Mouse (Mus musculus) lung, embryonic 16.5 days (tissue): ENCODE results near the gene Flot1. TPM values are rescaled to one million over a fixed set of nuclear protein-coding genes. Genes with fewer than 3 reads are reported as not detected.

Experiments
- ATAC-seq: fragments of 200-750 bp; cut with Nextera tagmentation; 2 replicates; pipeline ENCODE4 v1.8.0; 2017; ENCODE audit warnings: low read depth, mild to moderate bottlenecking, moderate library complexity
- H3K27ac ChIP-seq: fragments of 300-500 bp; sonication (generic); 2 replicates; pipeline ENCODE4 v1.5.1; 2014; ENCODE audit warnings: mild to moderate bottlenecking, control low read depth, low read length
- H3K27me3 ChIP-seq: fragments of 300-500 bp; sonication (generic); 2 replicates; pipeline ENCODE4 v1.6.1; 2014; ENCODE audit warnings: low read depth, low read length, mixed read lengths; ENCODE audit not compliant: control insufficient read depth, insufficient read depth
- H3K36me3 ChIP-seq: fragments of 300-500 bp; sonication (generic); 2 replicates; pipeline ENCODE4 v1.6.1; 2014; ENCODE audit warnings: low read length; ENCODE audit not compliant: control insufficient read depth, insufficient read depth
- H3K4me1 ChIP-seq: fragments of 300-500 bp; sonication (generic); replicated peaks from 2 replicates; pipeline ENCODE4 v1.6.1; 2014; ENCODE audit warnings: low read length, mixed read lengths; ENCODE audit not compliant: control insufficient read depth, insufficient read depth
- H3K4me2 ChIP-seq: fragments of 300-500 bp; sonication (generic); 2 replicates; pipeline ENCODE4 v1.6.1; 2014; ENCODE audit warnings: low read depth, low read length, control low read depth
- H3K4me3 ChIP-seq: fragments of 300-500 bp; sonication (generic); 2 replicates; pipeline ENCODE4 v1.5.1; 2014; ENCODE audit warnings: mild to moderate bottlenecking, low read length, control low read depth
- H3K9ac ChIP-seq: fragments of 300-500 bp; sonication (generic); 2 replicates; pipeline ENCODE4 v1.6.1; 2014; ENCODE audit warnings: low read length, control low read depth
- H3K9me3 ChIP-seq: fragments of 300-500 bp; sonication (generic); 2 replicates; pipeline ENCODE4 v1.6.1; 2016; ENCODE audit warnings: low read length; ENCODE audit not compliant: control insufficient read depth
- WGBS: fragments of 180-500 bp; shearing (Covaris S2); extraction: QIAGEN DNeasy Blood & Tissue Kit; methylation state at CpG from one replicate; pipeline ENCODE4 v1.1.7; 2014; 5-methylcytosine and 5-hydroxymethylcytosine counted together
- microRNA-seq: library from miRNA; unstranded; fragments of <30 nt; microRNA quantifications from one replicate; pipeline ENCODE4, GENCODE M21; 2016
- polyA plus RNA-seq: library from polyadenylated mRNA; unstranded; fragments of >200 nt; fragmentation: Nextera tagmentation; extraction: Ambion mirVana; gene quantifications from 2 replicates; pipeline ENCODE4 v1.2.1, GENCODE M21; 2015

The Flot1 gene
- polyA plus RNA-seq, 1 experiment from 2014 or later, result 57.8 TPM

- Histone ChIP-seq H3K9ac (peak within 1 kb of the TSS; percentile 89), H3K4me2 (peak within 1 kb of the TSS; percentile 78), H3K27ac (peak within 1 kb of the TSS; percentile 49; the same call in 1 of the 2 replicates), H3K4me1 (peaks cover 11% of the 10 kb centered on the region; the same call in 1 of the 2 replicates), H3K9me3 (no peaks in the 10 kb centered on the region), H3K27me3 (no peaks in the 10 kb centered on the region), H3K36me3 (peaks cover 36% of the 10 kb centered on the region), H3K4me3 (peak within 1 kb of the TSS; percentile 95)
- 6% methylated on average over 62 of the region's 66 CpGs for WGBS
- ATAC-seq, result peak; percentile 94
Observed at GRCm38 (mm10) chr17:35879245-35880057, 56.4 kb downstream of the Flot1 start, which contains the start of gene Dhx16. Gene Dhx16, plus strand, starts transcription at chr17:35879819.

Small RNA genes lying within 50 kb of the gene (microRNA-seq; reads per million reads assigned to microRNA genes)
- not detected for gene Gm28033

Other genes starting within 250 kb of the Flot1 start
- gene Sfta2, start 221.7 kb upstream of the Flot1 start, polyA plus RNA-seq, result 193 and 232 TPM in 2 replicates
- 0.03 TPM in 1 of 2 replicates, not detected in the other for gene Gm9573, start 196.6 kb upstream of the Flot1 start, polyA plus RNA-seq
- 1.7 and 1.9 TPM in 2 replicates for gene Mucl3, start 179.5 kb upstream of the Flot1 start, polyA plus RNA-seq
- 22.8 and 25.4 TPM in 2 replicates for gene Vars2, start 155.6 kb upstream of the Flot1 start, polyA plus RNA-seq
- 47.5 and 48.0 TPM in 2 replicates for gene Gtf2h4, start 149.5 kb upstream of the Flot1 start, polyA plus RNA-seq
- 50.5 and 51.3 TPM in 2 replicates for gene Ddr1, start 118.6 kb upstream of the Flot1 start, polyA plus RNA-seq
- 21.9 and 31.7 TPM in 2 replicates for gene Ier3, start 1.5 kb upstream of the Flot1 start, polyA plus RNA-seq
- 877 and 940 TPM in 2 replicates for gene Tubb5, start 15.1 kb downstream of the Flot1 start, polyA plus RNA-seq
- gene Mdc1, start 18.3 kb downstream of the Flot1 start, polyA plus RNA-seq, result 20.6 and 22.3 TPM in 2 replicates
- 65.6 and 67.9 TPM in 2 replicates for gene Nrm, start 38.1 kb downstream of the Flot1 start, polyA plus RNA-seq
- 23.3 and 26.5 TPM in 2 replicates for gene Ppp1r18, start 42.4 kb downstream of the Flot1 start, polyA plus RNA-seq
- gene Dhx16, start 56.6 kb downstream of the Flot1 start, polyA plus RNA-seq, result 40.2 and 42.4 TPM in 2 replicates
- 15.6 TPM in 2 replicates for gene 2310061I04Rik, start 74.2 kb downstream of the Flot1 start, polyA plus RNA-seq
- 62.6 and 62.7 TPM in 2 replicates for gene Atat1, start 86.8 kb downstream of the Flot1 start, polyA plus RNA-seq
- 67.5 and 73.1 TPM in 2 replicates for gene Mrps18b, start 93.2 kb downstream of the Flot1 start, polyA plus RNA-seq
- gene Ppp1r10, start 93.2 kb downstream of the Flot1 start, polyA plus RNA-seq, result 38.0 and 40.5 TPM in 2 replicates
- gene Abcf1, start 146.5 kb downstream of the Flot1 start, polyA plus RNA-seq, result 70.6 and 82.5 TPM in 2 replicates
- gene Gnl1, start 156.6 kb downstream of the Flot1 start, polyA plus RNA-seq, result 43.1 and 44.7 TPM in 2 replicates
- 27.5 and 29.7 TPM in 2 replicates for gene Prr3, start 157.0 kb downstream of the Flot1 start, polyA plus RNA-seq
- 2.0 and 2.2 TPM in 2 replicates for gene H2-T24, start 197.3 kb downstream of the Flot1 start, polyA plus RNA-seq
- 7.2 and 11.7 TPM in 2 replicates for gene H2-T23, start 209.6 kb downstream of the Flot1 start, polyA plus RNA-seq
- gene H2-T22, start 219.5 kb downstream of the Flot1 start, polyA plus RNA-seq, result 18.8 and 19.4 TPM in 2 replicates
- not detected in 2 replicates for gene Gm6034, start 219.7 kb downstream of the Flot1 start, polyA plus RNA-seq
- not detected in 2 replicates for gene Gm11127, start 235.1 kb downstream of the Flot1 start, polyA plus RNA-seq